Mouse (Mus musculus) naive thymus-derived CD4-positive, alpha-beta T cell, adult 2 months (primary cell): Measurements from ENCODE around the gene Olfr1420.
"Not testable (repeated sequence)": the region's sequence is repeated elsewhere in the genome, so short reads cannot be mapped to it uniquely, and the experiment has no call there.

Experiments
- DNase-seq: peaks from one replicate; pipeline ENCODE4 v3.0.0-alpha.2; 2011; ENCODE audit warnings: low read depth

Gene Olfr1420

DNA sequence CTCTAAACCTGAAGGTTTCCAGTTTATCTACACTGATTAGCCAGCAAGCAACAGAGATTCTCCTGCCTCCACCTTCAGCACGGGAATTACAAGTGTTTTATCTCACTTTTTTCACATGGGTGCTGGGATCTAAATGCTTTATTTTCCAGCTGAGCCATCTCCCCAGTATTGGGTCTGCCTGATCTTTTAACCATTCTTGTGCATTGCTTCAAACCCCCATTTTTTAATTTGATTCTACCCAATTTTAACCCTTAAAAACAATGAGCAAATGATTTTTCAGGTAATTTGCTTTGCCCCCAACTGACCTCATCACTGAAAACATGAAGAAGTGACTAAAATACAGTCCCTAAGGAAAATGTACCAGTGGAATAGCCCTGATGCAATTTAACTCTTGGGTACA, at the start of gene Olfr1420:
Olfr1420 (plus strand) TSS at position 301 of the 400 bp plus-strand sequence.
- no peak for DNase-seq

GRCm38 (mm10) chr19:11839119-11839518, 47.2 kb upstream of the Olfr1420 start, which contains the start of gene Olfr1417:
TSS of gene Olfr1417 (minus strand) at chr19:11839219.
- DNase-seq = no peak

DNA sequence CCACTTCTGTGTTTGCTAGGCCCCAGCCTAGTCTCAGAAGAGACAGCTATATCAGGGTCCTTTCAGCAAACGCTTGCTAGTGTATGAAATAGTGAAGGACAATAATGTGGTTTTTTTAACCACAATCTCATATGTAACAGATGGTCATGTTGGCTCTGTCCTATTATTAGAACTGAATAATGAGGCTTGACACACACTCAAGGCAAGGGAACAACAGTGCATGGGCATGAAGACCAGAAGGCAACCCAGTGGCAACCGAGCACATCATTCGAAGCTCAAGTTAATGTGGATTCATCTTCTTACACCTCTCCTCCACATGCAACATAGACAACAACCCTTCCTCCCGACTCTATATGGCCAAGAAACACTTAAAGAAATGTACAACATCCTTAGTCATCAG, 40.0 kb upstream of the Olfr1420 start:
- no peak for DNase-seq

DNA sequence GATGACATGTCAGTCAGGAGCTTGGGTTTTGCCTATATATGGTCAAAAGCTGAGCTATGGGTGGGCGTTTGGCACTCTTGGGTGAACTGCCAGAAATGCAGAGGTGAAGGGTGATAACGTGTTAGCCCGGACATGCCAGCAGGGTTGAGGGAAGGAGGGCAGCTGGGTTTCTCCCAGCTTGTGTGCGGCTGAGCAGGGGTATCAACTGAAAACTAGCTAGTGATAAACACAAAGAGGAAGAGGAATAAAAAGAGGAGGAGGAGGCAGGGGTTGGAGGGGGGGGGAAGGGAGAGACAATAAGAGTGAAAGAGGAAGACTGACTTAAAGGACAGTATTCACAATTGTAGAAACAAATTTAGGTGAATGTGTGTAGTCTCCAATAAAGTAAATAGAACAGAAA, 33.7 kb upstream of the Olfr1420 start:
- no peak for DNase-seq

DNA sequence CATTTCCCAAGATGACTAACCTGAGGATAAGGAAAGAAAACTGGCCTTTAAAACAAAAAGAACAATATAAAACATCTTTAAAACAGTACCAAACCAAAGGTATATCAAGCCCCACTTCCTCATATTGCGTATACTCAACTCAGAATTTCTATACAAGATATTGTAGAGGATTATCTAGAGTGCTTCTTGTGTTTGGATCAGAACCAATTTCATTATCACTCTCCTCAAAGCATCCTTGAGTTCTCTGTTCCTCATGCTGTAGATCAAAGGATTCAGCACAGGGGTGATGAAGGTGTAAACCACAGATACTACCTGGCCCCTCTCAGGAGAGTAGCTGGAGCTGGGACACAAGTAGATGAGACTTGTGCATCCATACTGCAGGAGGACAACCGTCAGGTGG, 31.5 kb upstream of the Olfr1420 start:
- no peak for DNase-seq

DNA sequence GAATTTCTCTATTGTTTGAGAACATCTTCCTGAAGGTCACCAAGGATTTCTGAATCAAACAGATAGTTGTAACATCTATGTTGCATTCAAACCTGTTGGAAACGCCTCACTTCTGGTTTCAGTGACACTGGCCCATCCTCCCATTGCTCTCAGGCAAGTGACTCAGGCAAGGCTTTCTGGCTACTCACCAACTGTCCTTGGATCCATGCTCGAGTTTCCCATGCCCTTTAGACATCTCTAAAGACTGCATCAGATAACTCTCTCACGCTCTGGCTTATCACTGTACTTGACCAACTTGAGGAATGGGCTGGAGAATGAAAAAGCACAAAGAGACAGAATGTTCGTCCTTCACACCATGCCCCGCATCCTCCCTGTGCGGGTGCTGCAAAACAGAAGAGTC, 29.9 kb upstream of the Olfr1420 start:
- DNase-seq = no peak

DNA sequence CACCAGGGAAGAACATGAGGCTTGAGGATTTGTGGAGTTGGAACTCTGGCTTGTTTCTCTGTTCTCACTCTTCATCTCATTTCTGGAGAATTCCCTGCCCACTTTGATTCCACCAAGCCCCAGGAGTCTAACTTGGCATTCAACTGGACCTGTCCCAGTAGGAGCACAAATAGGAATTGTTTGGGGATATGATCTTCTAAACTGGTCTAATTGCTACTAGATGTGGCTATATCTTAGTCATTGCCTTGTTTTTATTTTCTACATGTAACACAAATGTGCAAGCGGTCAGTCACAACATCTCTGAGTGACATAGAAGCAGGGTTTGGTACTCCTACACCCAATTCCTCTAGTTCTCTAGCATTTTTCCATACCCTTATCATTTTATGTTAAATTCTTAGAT, 25.4 kb upstream of the Olfr1420 start, which contains the start of gene Olfr1418:
Olfr1418 (minus strand) TSS at position 101 of the 400 bp plus-strand sequence.
- DNase-seq = no peak

DNA sequence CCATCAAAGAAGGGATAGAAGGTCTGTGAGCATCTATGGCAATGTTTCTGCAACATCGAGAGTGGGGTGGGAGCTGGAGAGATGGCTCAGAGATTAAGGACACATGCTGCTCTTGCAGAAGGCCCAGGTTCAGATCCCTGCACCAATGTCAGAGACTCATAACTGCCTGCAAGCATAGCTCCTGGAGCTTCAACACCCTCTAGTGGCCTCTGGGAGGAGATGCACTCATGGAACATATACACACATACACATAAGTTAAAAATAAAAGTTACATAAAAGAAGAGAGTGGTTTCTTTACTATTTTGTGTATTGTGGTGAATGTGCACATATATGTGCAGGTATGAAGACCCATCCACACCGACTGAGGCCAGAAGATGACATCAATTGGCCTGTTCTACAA, 18.5 kb upstream of the Olfr1420 start:
- DNase-seq = no peak

DNA sequence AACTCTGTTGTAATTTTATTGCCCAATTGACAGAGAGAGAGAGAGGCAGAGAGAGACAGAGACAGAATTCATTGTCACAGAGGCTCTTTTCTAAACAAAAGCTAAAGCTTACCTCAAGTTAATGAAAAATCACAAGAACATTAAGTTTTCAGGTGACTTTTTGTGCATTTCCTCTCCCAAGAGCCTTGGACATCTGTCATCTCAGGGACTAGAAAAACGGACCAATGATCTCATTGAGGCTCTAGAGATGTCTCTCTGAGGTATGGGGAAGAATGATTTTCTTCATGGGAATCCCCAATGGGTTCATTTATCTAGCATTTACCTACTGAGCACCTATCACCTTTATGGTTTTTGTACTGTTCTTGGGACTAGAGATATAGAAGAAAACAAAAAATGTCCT, 11.4 kb upstream of the Olfr1420 start, which contains the start of gene Olfr1419:
Olfr1419 (minus strand) TSS at position 101 of the 400 bp plus-strand sequence.
- no peak for DNase-seq

GRCm38 (mm10) chr19:11878404-11878803, 8.0 kb upstream of the Olfr1420 start:
- not testable (repeated sequence) for DNase-seq

GRCm38 (mm10) chr19:11911021-11911420, 24.7 kb downstream of the Olfr1420 start:
- peak; percentile 15 for DNase-seq

GRCm38 (mm10) chr19:11911603-11912002, 25.2 kb downstream of the Olfr1420 start:
- DNase-seq = no peak

GRCm38 (mm10) chr19:11912037-11912532, 25.7 kb downstream of the Olfr1420 start, which contains the start of gene Patl1:
TSS of gene Patl1 (plus strand) at chr19:11912399.
- peak; percentile 98 for DNase-seq

DNA sequence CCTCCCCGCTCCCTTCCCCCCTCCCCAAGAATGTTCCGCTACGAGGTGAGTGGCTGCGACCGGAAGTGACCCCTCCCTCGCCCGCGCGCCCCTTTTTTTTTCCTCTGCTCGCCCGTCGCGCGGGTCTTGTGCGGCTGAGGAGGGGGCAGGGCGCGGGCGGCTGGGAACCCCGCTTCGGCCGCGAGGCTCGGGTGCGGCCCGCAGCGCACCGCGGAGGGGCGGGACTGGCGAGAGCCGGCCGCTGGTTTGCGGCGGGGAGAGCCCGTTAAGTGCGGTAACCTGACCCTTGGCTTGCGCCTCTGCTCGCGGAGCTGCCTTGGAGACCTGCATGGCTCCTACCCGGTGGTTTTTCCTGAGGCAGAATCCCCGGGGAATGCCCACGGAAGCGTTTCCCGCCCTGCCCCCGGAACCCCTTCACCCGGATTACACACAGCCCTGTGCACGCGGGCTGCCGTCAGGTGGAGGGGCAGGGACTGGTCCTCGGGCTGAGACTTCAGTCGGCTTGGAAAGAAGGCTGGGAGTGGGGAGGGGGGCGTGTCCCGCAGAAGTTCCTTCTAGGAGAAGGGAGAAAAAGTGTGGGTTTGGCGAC, 26.3 kb downstream of the Olfr1420 start:
- DNase-seq = no peak

DNA sequence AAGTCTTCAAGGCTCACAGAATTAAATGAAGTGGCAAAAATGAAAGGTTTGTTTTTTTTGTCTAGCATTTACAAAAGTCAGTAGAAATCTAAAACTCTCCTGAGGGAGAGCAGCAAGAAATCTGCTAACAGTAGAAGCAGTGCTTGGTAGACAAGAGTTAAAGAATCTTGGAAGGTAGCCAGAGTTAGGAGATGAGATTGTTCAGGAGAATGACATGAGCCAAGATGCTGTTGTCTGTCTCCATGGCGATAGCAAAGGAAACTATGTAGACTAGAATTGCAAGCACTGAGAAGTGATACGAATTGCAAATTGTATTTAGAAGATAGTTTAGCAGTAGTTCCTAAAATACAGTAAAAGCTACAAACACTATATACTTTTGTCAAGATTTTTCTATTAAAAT, 29.4 kb downstream of the Olfr1420 start:
- DNase-seq = no peak

DNA sequence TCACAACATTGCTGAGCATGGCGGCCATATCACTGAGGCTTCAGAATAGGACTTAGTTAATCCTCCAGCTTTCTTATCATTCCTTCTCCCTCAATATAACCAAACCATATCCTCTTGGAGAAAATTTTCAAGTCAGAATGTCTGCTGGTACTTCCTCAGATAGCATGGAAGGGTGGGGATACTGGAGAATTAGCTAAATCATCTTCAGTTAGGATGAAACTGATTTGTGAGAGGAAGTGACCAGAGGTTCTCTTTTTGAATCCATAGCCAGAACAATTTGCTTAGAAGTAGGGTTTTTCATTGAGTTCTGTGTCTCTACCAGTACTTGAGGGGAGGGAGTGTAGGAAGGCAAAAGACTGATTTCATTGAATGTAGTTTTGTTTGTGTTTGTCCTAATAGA, 35.7 kb downstream of the Olfr1420 start:
- DNase-seq = no peak

DNA sequence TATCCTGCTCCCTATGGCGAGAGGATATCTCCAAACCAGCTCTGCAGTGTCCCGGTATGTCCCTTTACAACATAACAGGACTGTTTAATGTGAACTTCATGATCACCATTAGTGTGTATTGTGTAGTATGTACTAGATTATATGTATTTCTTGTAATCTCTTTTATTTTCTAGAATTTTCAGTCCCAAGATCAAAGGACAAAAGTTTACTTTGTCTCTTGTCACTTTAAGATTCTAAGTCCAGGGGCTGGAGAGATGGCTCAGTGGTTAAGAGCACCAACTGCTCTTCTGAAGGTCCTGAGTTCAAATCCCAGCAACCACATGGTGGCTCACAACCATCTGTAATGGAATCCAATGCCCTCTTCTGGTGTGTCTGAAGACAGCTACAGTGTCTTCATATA, 36.1 kb downstream of the Olfr1420 start:
- not testable (repeated sequence) for DNase-seq

- no peak for DNase-seq
These were observed 40.0 kb downstream of the Olfr1420 start for GRCm38 (mm10) chr19:11926380-11926779.

GRCm38 (mm10) chr19:11928025-11928748, 41.8 kb downstream of the Olfr1420 start:
- DNase-seq = no peak

GRCm38 (mm10) chr19:11946460-11946859, 60.1 kb downstream of the Olfr1420 start:
- DNase-seq = not testable (repeated sequence)
